Mouse (Mus musculus): ENCODE measurements around the gene Tnfrsf17.
A peak's percentile ranks its signal among the peaks of the same experiment; 100 is the strongest.
"Not testable (repeated sequence)": the region's sequence is repeated elsewhere in the genome, so short reads cannot be mapped to it uniquely, and the experiment has no call there.

The Tnfrsf17 gene

DNA sequence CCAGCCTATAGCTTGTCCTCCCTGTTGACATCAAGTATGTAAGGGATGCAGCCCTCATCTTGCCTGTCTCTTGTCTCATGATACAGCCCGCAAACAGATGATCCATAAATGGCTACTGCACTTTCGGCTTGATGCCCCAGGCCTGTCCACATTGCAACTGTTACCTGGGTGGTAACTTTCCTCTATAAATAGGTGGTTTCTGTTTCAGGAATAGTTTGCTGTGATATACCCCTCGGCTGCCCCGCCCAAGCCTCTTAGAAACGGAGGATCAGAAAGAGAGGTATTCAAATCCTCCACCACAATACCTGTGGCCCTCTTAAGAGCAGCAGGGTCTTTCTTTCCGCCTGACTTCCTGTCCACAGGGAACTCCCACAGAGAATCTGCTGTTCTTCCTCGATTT lies at the start of gene Tnfrsf17:
Gene Tnfrsf17 (plus strand): TSS at position 301 of the 400 bp plus-strand sequence.
- DNase-seq (ENCODE audit: low read depth, low spot score), result no peak

DNA sequence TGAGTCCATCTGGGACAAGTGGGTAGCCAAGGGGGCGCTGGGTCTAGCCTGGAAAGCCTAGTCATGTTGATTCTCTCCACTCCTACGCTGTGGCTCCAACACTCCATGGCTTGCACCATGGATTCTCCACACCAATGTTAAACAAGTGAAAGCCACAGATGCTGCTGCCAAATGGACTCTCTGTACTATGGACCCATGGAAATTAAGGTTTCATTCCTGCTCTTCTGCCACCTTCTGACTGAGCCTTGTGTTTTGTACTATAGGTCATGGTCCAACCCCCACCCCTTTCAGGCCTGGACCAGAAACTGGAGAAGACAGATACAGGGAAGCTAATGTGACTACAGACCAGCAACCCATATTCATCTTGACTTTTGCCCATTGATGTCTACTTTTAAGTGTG lies 47.1 kb upstream of the Tnfrsf17 start:
- DNase-seq (ENCODE audit: low read depth, low spot score), result no peak

DNA sequence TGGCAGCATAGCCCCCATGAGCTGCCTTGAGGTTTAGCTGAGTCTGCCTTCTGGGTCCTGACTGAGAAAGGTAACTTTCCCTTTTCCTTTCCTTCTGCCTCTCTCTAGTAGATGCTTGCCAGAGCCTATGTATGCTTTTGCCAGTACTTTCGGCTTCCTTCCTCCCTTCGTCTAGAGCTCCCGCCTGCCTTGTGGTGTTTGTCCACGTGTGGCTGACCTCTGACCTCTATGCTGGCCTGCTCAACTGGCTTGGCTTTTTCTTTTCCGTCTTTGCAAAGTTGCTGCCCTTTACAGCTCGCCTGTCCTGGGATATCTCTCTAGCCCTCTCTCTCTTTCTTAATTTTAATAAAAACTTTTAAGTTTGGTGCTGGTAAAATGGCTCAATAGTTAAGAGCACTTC lies 43.8 kb upstream of the Tnfrsf17 start:
- DNase-seq (ENCODE audit: low read depth, low spot score), result no peak

DNA sequence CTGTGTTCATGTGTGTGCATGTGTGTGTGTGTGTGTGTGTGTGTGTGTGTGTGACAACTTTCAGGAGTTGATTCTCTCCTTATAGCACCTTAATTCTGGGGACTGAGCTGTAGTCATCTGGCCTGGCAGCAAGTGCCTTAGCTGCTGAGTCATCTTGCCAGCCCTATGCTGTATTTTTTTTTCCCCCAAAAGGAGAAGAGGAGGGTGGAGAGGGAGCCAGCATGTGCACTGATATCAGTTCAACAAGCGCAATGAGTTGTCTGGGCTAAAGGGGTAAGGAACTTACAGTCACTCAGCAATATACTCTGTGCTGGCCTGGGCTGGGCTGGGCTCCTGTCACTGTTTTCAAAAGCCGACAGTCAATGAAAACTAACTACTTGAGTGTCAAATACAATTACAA lies 43.0 kb upstream of the Tnfrsf17 start:
- DNase-seq (ENCODE audit: low read depth, low spot score), result peak; percentile 71

DNA sequence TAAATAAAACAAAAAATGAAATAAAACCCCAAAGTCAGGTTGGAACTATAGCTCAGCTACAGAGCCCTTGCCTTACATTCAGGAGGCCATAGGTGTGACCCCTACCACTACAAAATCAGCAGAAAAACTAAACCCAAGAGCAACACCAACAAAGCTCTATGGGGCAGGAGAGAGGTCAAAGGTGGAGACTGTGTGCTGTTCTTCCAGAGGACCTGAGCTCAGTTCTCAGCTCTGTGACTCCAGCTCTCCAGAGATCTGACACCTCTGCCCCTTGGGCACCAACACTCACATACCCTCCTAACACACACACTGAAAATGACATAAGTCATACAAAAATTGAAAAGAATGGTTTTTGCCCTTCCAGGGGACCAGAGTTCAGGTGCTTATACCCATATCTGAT lies 42.5 kb upstream of the Tnfrsf17 start:
- no peak for DNase-seq (ENCODE audit: low read depth, low spot score)

DNA sequence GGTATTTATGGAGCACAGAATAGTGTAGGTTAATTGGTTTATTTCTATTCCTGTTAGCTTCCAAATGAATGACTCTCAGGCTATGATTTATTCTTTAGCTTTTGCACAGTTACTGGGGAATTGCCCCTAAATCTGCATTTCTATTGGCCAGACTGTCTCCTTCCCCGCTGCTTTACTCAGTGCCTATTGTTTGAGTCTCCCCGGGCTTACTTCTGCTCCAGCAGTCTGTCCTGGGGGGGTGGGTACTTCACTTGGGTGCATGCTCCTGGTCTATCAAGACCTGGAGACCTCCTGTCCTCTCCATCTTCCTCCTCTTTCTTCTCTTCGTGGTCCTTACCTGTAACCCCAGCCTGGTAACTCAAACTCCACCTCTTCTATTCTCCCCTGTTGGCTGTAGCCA lies 36.7 kb upstream of the Tnfrsf17 start:
- no peak for DNase-seq (ENCODE audit: low read depth, low spot score)

DNA sequence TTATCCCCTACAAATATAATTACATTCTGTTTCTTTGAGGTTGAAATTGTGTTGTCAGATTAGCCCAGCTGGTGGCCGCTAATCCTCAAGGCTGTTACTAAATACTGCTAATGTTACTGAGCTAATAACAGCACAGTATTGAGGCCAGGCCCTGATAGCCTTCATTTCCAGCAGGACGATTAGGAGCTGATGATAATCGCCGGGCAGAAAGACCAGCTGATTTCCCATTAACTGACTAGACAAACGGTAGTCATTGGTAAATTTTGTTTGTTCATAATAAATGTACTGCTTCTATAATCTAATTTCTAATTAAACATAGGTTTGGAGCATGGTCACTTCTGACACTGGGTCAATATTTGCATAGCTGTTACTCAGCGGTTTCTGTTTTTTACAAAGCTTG lies 34.8 kb upstream of the Tnfrsf17 start:
- DNase-seq (ENCODE audit: low read depth, low spot score), result no peak

DNA sequence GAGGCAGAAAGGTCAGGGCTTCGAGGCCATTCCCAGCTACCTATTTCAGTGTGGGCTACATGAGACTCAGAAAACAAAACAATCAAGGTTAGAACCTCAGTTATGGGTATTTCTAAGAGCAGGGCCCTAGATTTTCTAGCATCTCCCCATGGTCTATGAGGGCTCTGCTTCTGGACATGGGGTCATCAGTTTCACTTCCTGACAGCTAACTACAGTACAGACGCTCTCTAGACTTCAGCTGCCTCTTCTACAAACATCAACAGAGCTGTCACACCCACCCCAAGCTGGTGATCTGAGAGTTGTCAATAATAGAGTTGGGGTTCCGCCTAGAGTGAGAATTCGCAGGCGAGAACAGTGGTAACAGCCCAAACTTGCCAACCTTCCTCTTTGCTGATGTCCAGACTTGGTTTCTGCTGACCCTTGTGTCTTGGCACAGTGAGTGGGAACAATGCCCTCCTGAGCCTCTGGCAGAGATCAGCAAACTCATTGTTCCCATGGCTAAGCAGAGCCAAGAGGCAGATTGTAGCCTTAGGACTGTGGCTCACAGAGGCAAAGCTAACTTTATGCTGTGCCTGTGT lies 30.9 kb upstream of the Tnfrsf17 start:
- DNase-seq (ENCODE audit: low read depth, low spot score), result no peak

DNA sequence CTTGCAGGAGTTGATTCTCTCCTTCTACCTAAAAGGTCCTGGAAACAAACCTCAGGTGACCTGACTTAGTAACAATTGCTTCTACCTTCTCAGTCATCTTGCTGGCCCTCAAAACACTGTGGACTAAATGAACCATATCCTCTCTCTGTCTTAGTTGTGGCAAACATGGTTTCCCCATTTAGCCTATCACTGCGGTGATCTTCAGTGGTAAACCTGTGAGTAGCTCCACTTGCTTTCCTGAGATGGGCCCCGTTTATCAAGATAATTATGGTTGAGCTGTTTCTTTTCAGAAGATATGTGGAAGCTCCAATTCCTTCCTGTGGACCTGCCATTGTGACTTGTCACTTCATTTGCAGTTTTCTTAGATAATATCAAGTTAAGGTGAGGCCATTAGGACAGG lies 28.7 kb upstream of the Tnfrsf17 start:
- DNase-seq (ENCODE audit: low read depth, low spot score), result no peak

DNA sequence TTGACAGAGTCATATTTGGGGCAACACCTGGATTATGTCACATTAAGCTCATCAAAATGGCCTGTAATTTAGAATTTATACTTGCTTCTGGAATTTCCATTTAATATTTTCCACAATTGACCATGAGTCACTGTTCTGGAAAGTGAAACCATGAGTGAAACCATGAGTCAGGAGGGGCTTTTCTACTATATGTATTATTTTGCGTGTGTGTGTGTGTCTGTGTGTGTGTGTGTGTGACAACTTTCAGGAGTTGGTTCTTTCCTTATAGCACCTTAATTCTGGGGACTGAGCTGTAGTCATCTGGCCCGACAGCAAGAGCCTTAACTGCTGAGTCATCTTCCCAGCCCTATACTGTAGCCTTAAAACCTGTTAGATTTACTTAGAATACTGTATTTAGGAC lies 27.7 kb upstream of the Tnfrsf17 start:
- no peak for DNase-seq (ENCODE audit: low read depth, low spot score)

DNA sequence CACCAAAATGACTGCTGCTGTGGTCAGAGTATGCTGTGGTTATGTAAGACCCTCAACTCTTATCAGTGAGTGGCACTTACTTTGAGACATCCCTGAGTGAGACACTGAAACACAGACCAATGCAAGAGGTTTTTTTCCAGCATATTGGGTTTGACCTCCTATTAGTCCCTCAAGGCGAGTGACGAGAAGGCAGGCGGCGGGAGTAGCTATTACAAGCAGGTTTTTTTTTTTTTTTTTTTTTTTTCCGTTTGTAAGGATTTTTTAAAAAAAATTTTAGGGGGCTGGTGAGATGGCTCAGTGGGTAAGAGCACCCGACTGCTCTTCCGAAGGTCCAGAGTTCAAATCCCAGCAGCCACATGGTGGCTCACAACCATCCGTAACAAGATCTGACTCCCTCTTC lies 24.7 kb upstream of the Tnfrsf17 start:
- not testable (repeated sequence) for DNase-seq (ENCODE audit: low read depth, low spot score)

DNA sequence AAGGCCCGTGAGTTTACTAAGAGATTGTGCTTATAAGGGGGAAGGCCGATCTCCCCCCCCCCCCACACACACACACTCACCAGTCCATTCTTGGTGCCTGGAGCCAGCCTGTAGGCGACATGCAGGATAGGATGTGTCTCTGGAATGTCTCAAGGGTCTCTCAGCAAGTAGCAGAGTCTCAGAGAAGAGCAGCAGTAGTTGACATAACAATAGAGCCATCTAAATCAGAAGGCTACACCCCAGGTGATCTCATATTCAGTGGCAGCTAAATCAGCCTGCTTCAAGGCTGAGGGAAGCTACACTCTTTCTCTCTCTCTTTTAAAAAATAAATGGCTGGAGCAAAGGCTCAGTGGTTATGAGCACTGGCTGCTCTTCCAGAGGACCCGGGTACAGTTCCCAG lies 18.0 kb upstream of the Tnfrsf17 start:
- DNase-seq (ENCODE audit: low read depth, low spot score), result not testable (repeated sequence)

DNA sequence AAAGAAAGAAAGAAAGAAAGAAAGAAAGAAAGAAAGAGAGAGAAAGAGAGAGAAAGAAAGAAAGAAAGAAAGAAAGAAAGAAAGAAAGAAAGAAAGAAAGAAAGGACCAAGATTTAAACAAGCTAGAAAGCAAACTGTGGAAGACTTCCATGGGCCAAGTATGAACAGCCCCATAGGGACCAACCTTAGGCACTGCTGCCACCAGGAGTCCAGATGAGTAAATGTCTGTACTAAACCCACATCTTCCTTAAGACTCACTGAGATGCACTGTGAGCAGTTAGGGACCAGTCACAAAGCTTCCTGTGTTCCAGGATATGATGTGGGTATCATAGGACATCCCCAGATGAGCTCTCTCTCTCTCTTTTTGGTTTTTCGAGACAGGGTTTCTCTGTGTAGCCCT lies 15.9 kb upstream of the Tnfrsf17 start:
- DNase-seq (ENCODE audit: low read depth, low spot score), result not testable (repeated sequence)

DNA sequence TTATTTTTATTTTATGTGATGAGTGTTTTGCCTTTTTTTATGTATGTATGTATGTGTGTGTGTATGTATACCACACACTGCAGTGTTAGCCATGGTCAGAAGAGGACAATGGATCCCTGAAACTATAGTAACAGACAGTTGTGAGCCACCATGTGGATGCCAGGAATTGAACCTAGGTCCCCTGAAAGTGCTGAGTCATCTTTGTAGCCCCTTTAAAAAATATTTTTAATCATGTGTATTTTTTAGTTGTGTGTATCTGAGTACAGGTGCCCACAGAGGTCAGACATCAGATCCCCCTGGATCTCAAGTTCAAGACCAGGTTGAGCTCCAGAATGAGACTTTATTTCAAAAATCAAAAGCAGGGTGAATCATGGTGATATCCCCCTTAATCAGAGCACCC lies 9.9 kb upstream of the Tnfrsf17 start:
- no peak for DNase-seq (ENCODE audit: low read depth, low spot score)

DNA sequence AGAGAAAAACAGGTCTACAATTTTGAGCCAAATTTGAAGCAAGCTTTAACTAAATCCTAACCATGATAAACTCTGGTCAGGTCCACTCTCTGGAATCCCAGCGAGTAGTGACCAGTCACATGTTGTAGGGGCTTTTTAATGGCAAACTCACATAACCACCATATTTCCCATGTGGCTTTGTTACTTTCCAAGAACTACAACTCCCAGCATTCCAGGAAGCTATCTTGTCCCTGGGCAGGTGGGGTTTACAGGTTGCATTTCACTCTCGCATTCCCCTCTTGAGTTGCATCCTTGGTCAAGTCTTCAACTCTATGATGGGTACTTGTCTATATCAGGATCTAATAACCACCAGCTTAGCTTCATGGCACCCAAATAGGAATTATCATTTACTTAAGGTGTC lies 8.1 kb upstream of the Tnfrsf17 start:
- no peak for DNase-seq (ENCODE audit: low read depth, low spot score)

DNA sequence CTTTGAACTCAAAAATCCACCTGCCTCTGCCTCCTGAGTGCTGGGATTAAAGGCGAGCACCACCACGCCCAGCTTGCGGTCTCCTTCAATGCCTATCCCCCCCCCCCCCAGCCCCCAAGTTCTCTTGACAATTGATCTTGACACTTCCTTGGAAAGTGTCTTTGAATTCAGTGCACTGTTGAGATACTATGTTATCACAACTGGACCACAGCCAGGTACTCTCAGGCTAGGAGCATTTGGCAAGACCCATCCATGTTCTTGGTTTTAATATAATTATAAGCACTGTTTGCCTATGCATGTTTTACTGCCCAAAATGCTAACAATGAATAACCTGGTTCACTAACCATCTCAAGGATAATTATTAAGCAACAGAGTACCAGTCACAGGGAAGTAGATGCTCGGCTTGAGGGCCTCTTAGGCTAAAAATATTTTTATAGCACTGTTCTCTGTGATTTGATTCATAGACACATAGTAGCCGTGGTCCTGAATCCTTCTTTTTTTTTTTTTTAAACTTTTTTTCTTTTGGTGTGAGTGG lies 2.2 kb downstream of the Tnfrsf17 start:
- DNase-seq (ENCODE audit: low read depth, low spot score), result no peak

DNA sequence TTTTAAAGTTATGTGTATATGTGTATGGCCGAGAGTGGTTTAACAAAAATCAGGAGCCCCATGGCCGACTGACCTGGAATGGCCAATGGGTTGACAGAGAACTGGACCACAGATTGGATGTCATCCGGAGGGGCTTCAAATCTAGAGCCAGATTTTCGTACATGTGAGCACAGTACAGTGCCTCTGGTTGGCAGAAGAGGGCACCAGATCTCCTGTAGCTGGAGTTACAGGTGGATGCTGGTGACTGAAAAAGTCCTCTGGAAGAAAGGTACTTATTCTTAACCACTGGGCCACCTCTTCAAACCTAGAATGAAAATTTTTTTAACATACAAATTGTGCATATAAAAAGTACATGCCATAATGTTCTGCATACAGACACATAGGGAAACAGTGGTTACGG lies 3.1 kb downstream of the Tnfrsf17 start:
- no peak for DNase-seq (ENCODE audit: low read depth, low spot score)

DNA sequence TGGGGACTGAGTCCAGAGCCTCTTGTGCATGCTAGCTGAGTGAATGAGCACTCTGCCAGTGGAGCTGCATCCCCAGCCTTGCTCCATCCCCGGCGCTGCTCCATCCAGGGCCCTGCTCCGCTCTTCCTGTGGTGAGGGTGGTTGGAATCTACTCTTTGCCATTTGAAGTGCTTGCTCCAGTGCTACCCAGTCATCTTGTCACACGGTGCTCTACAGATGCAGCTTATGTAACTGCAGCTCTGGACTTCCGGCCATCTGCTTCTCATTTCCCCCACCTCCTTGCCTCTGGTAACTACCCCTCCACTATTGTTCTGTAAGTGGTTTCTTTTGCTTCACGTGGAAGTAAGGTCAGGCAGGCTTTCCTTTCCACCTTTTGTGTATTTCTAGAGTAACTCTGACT lies 3.7 kb downstream of the Tnfrsf17 start:
- DNase-seq (ENCODE audit: low read depth, low spot score), result no peak

DNA sequence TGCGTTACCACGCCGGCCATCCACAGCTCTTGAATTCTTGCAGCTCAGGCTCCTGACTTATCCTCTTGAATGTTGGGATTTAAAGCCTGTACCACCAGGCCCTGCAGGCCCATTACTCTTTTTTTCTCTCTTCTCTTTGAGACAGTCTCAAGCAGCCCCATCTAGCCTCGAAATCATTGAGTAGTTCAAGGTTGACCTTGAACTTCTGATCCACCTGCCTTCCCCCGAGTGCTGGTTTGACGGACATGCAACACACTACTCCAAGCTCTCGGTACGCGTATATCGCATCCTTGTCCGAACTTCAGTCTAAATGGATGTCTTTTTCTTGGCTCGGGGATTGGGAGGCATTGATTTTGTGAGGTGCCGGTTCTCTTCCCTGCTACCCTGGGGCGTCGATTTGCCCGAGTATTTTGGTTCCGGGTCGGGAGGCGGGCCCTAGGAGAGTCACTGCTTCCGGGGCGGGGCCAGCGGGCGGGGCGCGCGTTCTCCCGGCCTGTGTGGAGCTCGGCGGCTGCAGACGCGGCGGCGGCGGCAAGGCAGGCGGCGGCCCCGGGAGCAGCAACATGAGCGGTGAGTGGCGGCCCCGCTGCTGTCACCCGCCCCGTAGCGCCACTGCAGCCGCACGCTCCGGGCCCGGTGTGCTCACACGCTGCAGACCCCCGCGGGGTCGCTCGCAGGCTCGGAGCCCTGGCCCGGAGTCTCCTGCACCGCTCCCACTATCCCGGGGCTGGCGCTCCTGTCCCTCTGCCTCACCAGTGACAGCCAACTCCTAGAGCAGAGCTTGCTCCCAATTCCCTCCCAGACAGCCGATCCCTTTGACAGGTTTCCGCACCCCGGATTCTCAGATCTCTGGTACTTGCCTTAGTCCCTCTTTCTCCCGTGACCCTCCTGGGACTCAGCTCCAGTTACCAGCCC lies 9.1 kb downstream of the Tnfrsf17 start, which contains the start of gene Snx29:
Gene Snx29 (plus strand): TSS at position 500 of the 915 bp plus-strand sequence.
- DNase-seq (ENCODE audit: low read depth, low spot score), result peak; percentile 90

DNA sequence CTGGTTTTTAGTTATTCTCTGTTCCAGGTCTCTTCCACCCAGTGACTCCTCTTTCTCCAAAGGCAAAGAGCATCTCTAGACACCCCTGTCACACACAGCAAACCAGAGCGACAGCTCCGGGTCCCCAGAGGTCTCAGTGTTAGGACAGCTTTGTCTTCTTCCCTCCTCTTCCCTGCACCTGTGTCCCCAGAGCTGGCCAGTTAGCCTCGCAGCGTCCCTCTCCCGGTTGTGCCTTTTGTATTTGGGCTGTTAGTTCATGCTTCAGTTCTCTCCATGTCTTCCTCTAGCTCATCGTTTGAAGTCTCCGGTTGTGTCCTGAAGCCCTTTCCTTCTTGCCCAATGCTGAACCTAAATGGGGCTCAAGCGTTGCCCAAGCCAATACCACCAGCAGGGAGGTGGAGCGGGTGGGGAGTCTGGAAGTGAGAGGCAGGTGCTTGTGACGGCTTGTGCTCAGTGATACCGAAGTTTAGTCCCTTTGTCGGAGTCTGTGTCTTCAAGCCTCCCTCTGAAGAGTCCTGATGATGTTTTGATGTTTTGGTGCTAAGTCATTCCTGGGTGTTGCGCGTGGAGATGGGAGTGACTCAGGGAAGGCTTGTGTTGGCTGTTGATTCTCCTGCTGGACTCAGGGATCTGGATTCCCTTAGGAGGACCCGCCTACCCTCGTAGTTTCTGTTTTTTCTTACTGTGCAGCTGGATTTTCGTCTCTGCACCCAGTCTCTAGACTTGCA lies 9.9 kb downstream of the Tnfrsf17 start:
- peak; percentile 42 for DNase-seq (ENCODE audit: low read depth, low spot score)

DNA sequence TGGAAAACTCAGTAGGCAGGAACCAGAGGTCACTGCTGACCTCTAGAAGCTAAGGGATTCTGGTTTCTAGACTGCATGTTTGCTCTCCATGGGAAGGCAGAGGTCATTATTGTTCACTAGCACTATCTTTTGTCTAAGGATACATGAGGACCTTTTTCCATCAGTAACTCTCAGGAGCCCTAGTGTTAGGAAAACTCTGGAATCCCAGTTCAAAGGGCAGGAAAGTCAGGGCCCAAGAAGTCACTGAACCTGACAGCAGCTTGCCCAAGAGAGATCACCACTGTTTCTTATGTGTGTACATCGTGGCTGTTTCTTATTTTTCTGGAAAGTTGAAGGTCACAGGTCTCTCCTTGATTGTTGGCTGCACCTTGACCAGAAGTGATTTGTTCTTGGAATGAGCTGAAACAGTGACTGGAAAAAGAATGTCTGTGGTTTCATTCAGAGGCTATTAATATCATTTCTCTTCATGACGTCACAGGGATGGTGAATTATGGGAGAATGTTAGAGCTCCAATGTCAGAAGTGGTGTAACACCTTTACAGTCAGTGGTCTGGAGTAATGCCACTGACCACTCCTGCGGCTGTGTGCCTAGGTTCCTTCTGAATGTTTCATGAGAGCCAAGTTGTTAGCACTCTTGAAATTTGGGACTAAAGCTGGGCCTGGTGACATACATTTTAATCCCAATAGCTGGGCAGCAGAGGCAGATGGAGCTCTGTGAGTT lies 16.6 kb downstream of the Tnfrsf17 start:
- no peak for DNase-seq (ENCODE audit: low read depth, low spot score)

DNA sequence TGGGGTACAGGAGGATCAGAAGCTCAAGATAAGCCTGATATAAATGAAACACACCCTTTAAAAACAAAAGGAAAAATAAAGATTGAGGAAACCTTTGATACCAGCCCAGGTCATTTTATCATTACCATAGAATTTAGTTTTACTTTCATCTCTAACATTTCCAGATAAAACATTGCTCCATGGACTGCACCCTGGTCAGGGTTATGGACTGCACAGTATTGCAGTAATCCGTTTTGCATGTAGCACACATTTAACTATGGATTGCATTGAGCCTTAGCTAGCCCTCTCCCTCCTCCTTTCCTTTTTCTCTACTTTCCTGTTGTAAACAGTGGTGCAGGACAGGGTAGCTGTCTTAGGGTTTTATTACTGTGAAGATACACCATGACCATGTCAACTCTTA lies 17.4 kb downstream of the Tnfrsf17 start:
- DNase-seq (ENCODE audit: low read depth, low spot score), result no peak

Data from c-Kit-negative CD71-positive TER-119-positive erythroid progenitor cells, embryonic 14.5 days (primary cell).